Mouse (Mus musculus) right cerebral cortex, adult 2 months (tissue): Measurements from ENCODE around the gene Olfr747.
"Not testable (repeated sequence)": the region's sequence is repeated elsewhere in the genome, so short reads cannot be mapped to it uniquely, and the experiment has no call there.

Experiments used
- DNase-seq, 2 experiments: peaks; one replicate each; pipeline ENCODE4 v3.0.0; 2021 to 2022; ENCODE audit warnings: low spot score in 2 of 2

Olfr747 gene

GRCm38 (mm10) chr14:50693106-50693505, at the start of gene Olfr747:
Olfr747 (minus strand) TSS chr14:50693206.
- no peak for DNase-seq

- no peak for DNase-seq
Measured at GRCm38 (mm10) chr14:50741584-50741983, 48.6 kb upstream of the Olfr747 start.

GRCm38 (mm10) chr14:50740334-50740733, 47.3 kb upstream of the Olfr747 start:
- no peak for DNase-seq

- DNase-seq: not testable (repeated sequence)
Measured at GRCm38 (mm10) chr14:50722371-50722770, 29.4 kb upstream of the Olfr747 start.

GRCm38 (mm10) chr14:50719875-50720274, 26.9 kb upstream of the Olfr747 start:
- DNase-seq: not testable (repeated sequence)

- no peak for DNase-seq
Measured at GRCm38 (mm10) chr14:50707073-50707472, 14.1 kb upstream of the Olfr747 start, which contains the start of gene Olfr748. Olfr748 (plus strand) TSS chr14:50707373.

GRCm38 (mm10) chr14:50646783-50647182, 46.2 kb downstream of the Olfr747 start, which contains the start of gene Olfr746:
Olfr746 (plus strand) TSS chr14:50647083.
- no peak for DNase-seq

GRCm38 (mm10) chr14:50639088-50639487, 53.9 kb downstream of the Olfr747 start, which contains the start of gene Olfr745:
Olfr745 (plus strand) TSS chr14:50639388.
- DNase-seq: no peak
